8 mouse cellular contexts compared by ENCODE assay signal in genomic region chr2:149831459-149832245, GRCm38 (mm10). TPM values are rescaled to one million over a fixed set of nuclear protein-coding genes. Genes with fewer than 3 reads are reported as not detected.
DNase-seq lines count a peak whose midpoint lies in the region; ATAC-seq and TF ChIP-seq lines count a peak whose summit lies in the region.

No protein-coding gene starts in this region.

- H3K4me3 ChIP-seq in kidney, postnatal 0 days (replicated peaks; ENCODE audit: low read depth, low read length): peak overlapping the region; percentile 43
- peak overlapping the region; percentile 65 for H3K4me3 ChIP-seq in hindbrain, embryonic 12.5 days
- H3K4me3 ChIP-seq in liver, embryonic 13.5 days (replicated peaks): 0 out of 2 replicates have a peak overlapping the region, but pooled peaks have one; percentile 27
- peak overlapping the region; percentile 47 for H3K4me3 ChIP-seq in stomach, embryonic 14.5 days (ENCODE audit: low read depth, low read length)

- no peaks in the 10 kb centered on the region for H3K9me3 ChIP-seq in kidney, postnatal 0 days (replicated peaks; ENCODE audit: low read length)
- no peaks in the 10 kb centered on the region for H3K9me3 ChIP-seq in hindbrain, embryonic 12.5 days (replicated peaks)
- no peaks in the 10 kb centered on the region for H3K9me3 ChIP-seq in liver, embryonic 13.5 days (replicated peaks)
- no peaks in the 10 kb centered on the region for H3K9me3 ChIP-seq in stomach, embryonic 14.5 days (ENCODE audit: control insufficient read depth, low read depth, low read length)

- no peak overlapping the region for H3K9ac ChIP-seq in kidney, postnatal 0 days (ENCODE audit: low read depth, low read length)
- H3K9ac ChIP-seq in hindbrain, embryonic 12.5 days: peak overlapping the region; percentile 78; the same call in 1 of the 2 replicates
- H3K9ac ChIP-seq in liver, embryonic 13.5 days: no peak overlapping the region
- peak overlapping the region; percentile 40; the same call in 1 of the 2 replicates for H3K9ac ChIP-seq in stomach, embryonic 14.5 days (replicated peaks; ENCODE audit: low read depth, low read length)

- no peak for TF ChIP-seq CTCF in kidney, postnatal 0 days (IDR thresholded peaks at IDR 0.05; ENCODE audit: low read depth)

- H3K4me1 ChIP-seq in kidney, postnatal 0 days (replicated peaks; ENCODE audit: insufficient read depth, low read length): no peaks in the 10 kb centered on the region
- H3K4me1 ChIP-seq in hindbrain, embryonic 12.5 days: peaks cover 13% of the 10 kb centered on the region
- no peaks in the 10 kb centered on the region for H3K4me1 ChIP-seq in liver, embryonic 13.5 days (replicated peaks)
- 0 out of 2 replicates have a peak, but pooled peaks cover 4% of the 10 kb centered on the region for H3K4me1 ChIP-seq in stomach, embryonic 14.5 days (ENCODE audit: control insufficient read depth, insufficient read depth, low read length)

- ATAC-seq in kidney, postnatal 0 days (replicated peaks; ENCODE audit: low FRiP score, low read depth): no peak
- ATAC-seq in hindbrain, embryonic 12.5 days (ENCODE audit: low FRiP score): peak; percentile 9; the same call in 1 of the 2 replicates
- no peak for ATAC-seq in liver, embryonic 13.5 days (ENCODE audit: low read depth)
- ATAC-seq in stomach, embryonic 14.5 days (ENCODE audit: insufficient number of reproducible peaks, insufficient read depth, low FRiP score, low read depth): peak; percentile 21; the same call in 1 of the 2 replicates
- ATAC-seq in erythroid progenitor cell, adult 5-6 weeks (replicated peaks; ENCODE audit: low FRiP score, poor library complexity, severe bottlenecking): no peak
- no peak for ATAC-seq in megakaryocyte progenitor cell, adult 5-6 weeks (replicated peaks; ENCODE audit: poor library complexity)

- DNase-seq in kidney, postnatal 0 days (ENCODE audit: low spot score): no peak
- no peak for DNase-seq in kidney, postnatal 25 days
- peak; percentile 52 to 69 for DNase-seq in cerebellum, postnatal 14 days
- DNase-seq in liver, embryonic 13.5 days: no peak

- 1% methylated on average over 29 of the region's 29 CpGs for WGBS in kidney, postnatal 0 days
- whole genome bisulfite sequencing in hindbrain, embryonic 12.5 days: 2% methylated on average over 29 of the region's 29 CpGs
- 3% methylated on average over 29 of the region's 29 CpGs for WGBS in liver, embryonic 13.5 days (ENCODE audit: insufficient replicate concordance)
- 1% methylated on average over 29 of the region's 29 CpGs for WGBS in stomach, embryonic 14.5 days

- no peak overlapping the region for H3K27ac ChIP-seq in kidney, postnatal 0 days
- no peak overlapping the region for H3K27ac ChIP-seq in hindbrain, embryonic 12.5 days
- no peak overlapping the region for H3K27ac ChIP-seq in liver, embryonic 13.5 days
- H3K27ac ChIP-seq in stomach, embryonic 14.5 days (ENCODE audit: low read length): no peak overlapping the region

- H3K36me3 ChIP-seq in kidney, postnatal 0 days (ENCODE audit: insufficient read depth, low read length): no peaks in the 10 kb centered on the region
- H3K36me3 ChIP-seq in hindbrain, embryonic 12.5 days: no peaks in the 10 kb centered on the region
- H3K36me3 ChIP-seq in liver, embryonic 13.5 days: no peaks in the 10 kb centered on the region
- no peaks in the 10 kb centered on the region for H3K36me3 ChIP-seq in stomach, embryonic 14.5 days (ENCODE audit: control insufficient read depth, insufficient read depth, low read length)

- H3K4me2 ChIP-seq in kidney, postnatal 0 days (ENCODE audit: low read length): peak overlapping the region; percentile 70
- peak overlapping the region; percentile 98 for H3K4me2 ChIP-seq in hindbrain, embryonic 12.5 days (replicated peaks)
- H3K4me2 ChIP-seq in liver, embryonic 13.5 days: peak overlapping the region; percentile 47; the same call in 1 of the 2 replicates
- H3K4me2 ChIP-seq in stomach, embryonic 14.5 days (replicated peaks; ENCODE audit: low read depth, low read length): peak overlapping the region; percentile 94

- H3K27me3 ChIP-seq in kidney, postnatal 0 days (ENCODE audit: insufficient read depth, low read length): peaks cover 24% of the 10 kb centered on the region
- H3K27me3 ChIP-seq in hindbrain, embryonic 12.5 days: peaks cover 43% of the 10 kb centered on the region
- H3K27me3 ChIP-seq in liver, embryonic 13.5 days: peaks cover 43% of the 10 kb centered on the region
- H3K27me3 ChIP-seq in stomach, embryonic 14.5 days (ENCODE audit: control insufficient read depth, insufficient read depth, low read length): peaks cover 29% of the 10 kb centered on the region; the same call in 1 of the 2 replicates

RNA-seq across cellular contexts. Expression of gene C530025M09Rik, which starts 0.6 kb away (rescaled TPM):
- polyA plus RNA-seq in kidney, postnatal 0 days (2015; fragmentation: Nextera tagmentation; extraction: Ambion mirVana): not detected in 2 replicates
- polyA plus RNA-seq in hindbrain, embryonic 12.5 days (2016; fragmentation: Nextera tagmentation; extraction: Ambion mirVana): 0.45 and 2.6 TPM in 2 replicates
- polyA plus RNA-seq in liver, embryonic 13.5 days (2015; fragmentation: Nextera tagmentation; extraction: Ambion mirVana): not detected in 2 replicates
- 0.41 TPM in 1 of 2 replicates, not detected in the other for polyA plus RNA-seq in stomach, embryonic 14.5 days (2014; fragmentation: Nextera tagmentation; extraction: Ambion mirVana)
- not detected in 2 replicates for total RNA-seq in erythroid progenitor cell, adult 5-6 weeks (2015; ENCODE audit: low replicate concordance)
- total RNA-seq in erythroid progenitor cell, adult 5-6 weeks (2017; ENCODE audit: low replicate concordance): not detected in 2 replicates
- not detected in 2 replicates for total RNA-seq in megakaryocyte progenitor cell, adult 5-6 weeks (2015)
- total RNA-seq in megakaryocyte progenitor cell, adult 5-6 weeks (2017): not detected in 2 replicates

RNA-seq across cellular contexts. Expression of gene Syndig1, which starts 2.6 kb away (rescaled TPM):
- polyA plus RNA-seq in kidney, postnatal 0 days (2015; fragmentation: Nextera tagmentation; extraction: Ambion mirVana): 2.7 and 2.8 TPM in 2 replicates
- polyA plus RNA-seq in hindbrain, embryonic 12.5 days (2016; fragmentation: Nextera tagmentation; extraction: Ambion mirVana): 13.4 and 16.0 TPM in 2 replicates
- polyA plus RNA-seq in liver, embryonic 13.5 days (2015; fragmentation: Nextera tagmentation; extraction: Ambion mirVana): 0.38 and 0.50 TPM in 2 replicates
- 11.9 and 13.6 TPM in 2 replicates for polyA plus RNA-seq in stomach, embryonic 14.5 days (2014; fragmentation: Nextera tagmentation; extraction: Ambion mirVana)
- total RNA-seq in erythroid progenitor cell, adult 5-6 weeks (2015; ENCODE audit: low replicate concordance): not detected in 2 replicates
- total RNA-seq in erythroid progenitor cell, adult 5-6 weeks (2017; ENCODE audit: low replicate concordance): not detected in 2 replicates
- total RNA-seq in megakaryocyte progenitor cell, adult 5-6 weeks (2015): not detected in 2 replicates
- not detected in 2 replicates for total RNA-seq in megakaryocyte progenitor cell, adult 5-6 weeks (2017)

Comparison
In these comparisons a context has a peak if more than half of its experiments do, and no peak if none do; other contexts are left out.
1. ATAC-seq: peak in hindbrain, embryonic 12.5 days (single experiment) and stomach, embryonic 14.5 days (single experiment); none in kidney, postnatal 0 days (single experiment), liver, embryonic 13.5 days (single experiment), erythroid progenitor cell, adult 5-6 weeks (single experiment) and megakaryocyte progenitor cell, adult 5-6 weeks (single experiment).
2. DNase-seq: peak in cerebellum, postnatal 14 days (2 of 2); none in kidney, postnatal 0 days (single experiment), kidney, postnatal 25 days (0 of 2) and liver, embryonic 13.5 days (single experiment).
3. H3K4me2 ChIP-seq: peak in every context shown above with its lines; median percentile 98 in hindbrain, embryonic 12.5 days; 94 in stomach, embryonic 14.5 days; 70 in kidney, postnatal 0 days; 47 in liver, embryonic 13.5 days.
4. H3K9ac ChIP-seq: peak in hindbrain, embryonic 12.5 days (single experiment) and stomach, embryonic 14.5 days (single experiment); none in kidney, postnatal 0 days (single experiment) and liver, embryonic 13.5 days (single experiment).
5. Peak in every context shown above with its lines, with median percentiles within 50 percentile points of each other: H3K4me3 ChIP-seq.